22 mouse cellular contexts compared by ENCODE assay signal in the genomic region with DNA sequence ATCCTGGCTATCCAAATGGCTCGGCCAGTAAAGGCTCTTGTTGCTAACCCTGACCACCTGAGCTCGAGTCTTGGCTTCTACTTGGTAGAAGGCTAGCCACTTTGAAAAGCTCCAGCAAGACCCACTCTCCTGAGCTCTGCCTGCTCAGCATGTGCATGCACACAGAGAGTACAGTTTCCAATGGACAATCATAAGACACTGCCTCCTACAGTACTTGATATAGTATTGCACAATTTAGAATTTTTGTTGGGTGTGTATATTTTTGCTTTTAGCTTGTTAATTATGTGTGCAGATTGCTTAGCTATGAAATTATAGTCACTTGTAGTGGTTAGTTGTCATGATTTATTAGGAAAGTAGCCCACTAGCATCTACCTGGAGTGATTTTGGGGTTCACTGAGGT. TPM values are rescaled to one million over a fixed set of nuclear protein-coding genes. Genes with fewer than 3 reads are reported as not detected.
DNase-seq lines count a peak whose midpoint lies in the region; ATAC-seq and TF ChIP-seq lines count a peak whose summit lies in the region.
"Had no signal": no experiment of that assay in that cellular context is flagged by ENCODE, and none has a peak within 500 bp of the region (broad histone marks: within the 10 kb centered on the region; RNA-seq: fewer than 3 reads in every experiment).

No protein-coding gene starts in this region.

- no peak overlapping the region for H3K4me3 ChIP-seq in kidney, postnatal 0 days (replicated peaks; ENCODE audit: low read depth, low read length)
- no peak overlapping the region for H3K4me3 ChIP-seq in midbrain, postnatal 0 days (ENCODE audit: low read depth, low read length)
- H3K4me3 ChIP-seq in midbrain, embryonic 13.5 days (replicated peaks) = no peak overlapping the region
- H3K4me3 ChIP-seq in embryonic fibroblast, embryonic 13.5 days (ENCODE audit: insufficient read depth, low read length) = no peak overlapping the region
- H3K4me3 ChIP-seq: embryonic facial prominence, embryonic 10.5 days; erythroblast, embryonic 14.5 days; heart, embryonic 12.5 days; hindbrain, embryonic 13.5 days; kidney, embryonic 15.5 days; lung, embryonic 15.5 days; myocyte had no signal

- no peaks in the 10 kb centered on the region for H3K27me3 ChIP-seq in kidney, postnatal 0 days (ENCODE audit: insufficient read depth, low read length)
- no peaks in the 10 kb centered on the region for H3K27me3 ChIP-seq in midbrain, postnatal 0 days (ENCODE audit: insufficient read depth, low read length)
- H3K27me3 ChIP-seq in midbrain, embryonic 13.5 days = no peaks in the 10 kb centered on the region
- H3K27me3 ChIP-seq: heart, embryonic 12.5 days; hindbrain, embryonic 13.5 days; kidney, embryonic 15.5 days; lung, embryonic 15.5 days had no signal

- no peak for DNase-seq in kidney, postnatal 0 days (ENCODE audit: low spot score)
- no peak for DNase-seq in kidney, postnatal 36 days
- DNase-seq in midbrain, postnatal 0 days (ENCODE audit: low spot score) = no peak
- DNase-seq in frontal cortex, postnatal 36 days (ENCODE audit: low spot score in 2 of 2) = no peak
- no peak for DNase-seq in cerebellum, adult 11 months
- DNase-seq: adrenal gland, postnatal 14 days; cerebellum, adult 18-20 months; cerebellum, postnatal 36 days; heart, postnatal 14 days; layer of hippocampus, postnatal 36 days; midbrain, embryonic 14.5 days had no signal

- TF ChIP-seq POLR2A in embryonic fibroblast, embryonic 13.5 days (IDR thresholded peaks at IDR 0.05; ENCODE audit: low read depth, low read length) = no peak

- no peaks in the 10 kb centered on the region for H3K9me3 ChIP-seq in kidney, postnatal 0 days (replicated peaks; ENCODE audit: low read length)
- H3K9me3 ChIP-seq in midbrain, postnatal 0 days (ENCODE audit: low read length) = no peaks in the 10 kb centered on the region
- H3K9me3 ChIP-seq in midbrain, embryonic 13.5 days = no peaks in the 10 kb centered on the region
- H3K9me3 ChIP-seq: embryonic facial prominence, embryonic 10.5 days; heart, embryonic 12.5 days; hindbrain, embryonic 13.5 days; kidney, embryonic 15.5 days; lung, embryonic 15.5 days had no signal

- ATAC-seq in kidney, postnatal 0 days (replicated peaks; ENCODE audit: low FRiP score, low read depth) = no peak
- no peak for ATAC-seq in midbrain, postnatal 0 days (ENCODE audit: low FRiP score)
- no peak for ATAC-seq in midbrain, embryonic 13.5 days
- ATAC-seq: forebrain, embryonic 14.5 days had no signal

- 65% methylated on average over 2 of the region's 2 CpGs for WGBS in kidney, postnatal 0 days
- 86% methylated on average over 2 of the region's 2 CpGs for WGBS in midbrain, postnatal 0 days
- 87% methylated on average over 2 of the region's 2 CpGs for WGBS in midbrain, embryonic 13.5 days

- H3K36me3 ChIP-seq in kidney, postnatal 0 days (ENCODE audit: insufficient read depth, low read length) = peaks cover 50% of the 10 kb centered on the region
- peaks cover 67% of the 10 kb centered on the region for H3K36me3 ChIP-seq in midbrain, postnatal 0 days (ENCODE audit: insufficient read depth, low read length)
- H3K36me3 ChIP-seq in midbrain, embryonic 13.5 days = peaks cover 80% of the 10 kb centered on the region

- H3K4me1 ChIP-seq in kidney, postnatal 0 days (replicated peaks; ENCODE audit: insufficient read depth, low read length) = no peaks in the 10 kb centered on the region
- H3K4me1 ChIP-seq in midbrain, postnatal 0 days (ENCODE audit: insufficient read depth, low read length) = no peaks in the 10 kb centered on the region
- no peaks in the 10 kb centered on the region for H3K4me1 ChIP-seq in midbrain, embryonic 13.5 days (replicated peaks)
- H3K4me1 ChIP-seq in embryonic fibroblast, embryonic 13.5 days (ENCODE audit: control insufficient read depth, insufficient read depth, low read length) = peaks cover 5% of the 10 kb centered on the region
- H3K4me1 ChIP-seq: embryonic facial prominence, embryonic 10.5 days; hindbrain, embryonic 13.5 days; kidney, embryonic 15.5 days; lung, embryonic 15.5 days had no signal

- H3K27ac ChIP-seq in kidney, postnatal 0 days = no peak overlapping the region
- no peak overlapping the region for H3K27ac ChIP-seq in midbrain, postnatal 0 days (ENCODE audit: low read depth, low read length)
- H3K27ac ChIP-seq in midbrain, embryonic 13.5 days = no peak overlapping the region
- H3K27ac ChIP-seq in embryonic fibroblast, embryonic 13.5 days (ENCODE audit: insufficient read depth, low read length) = peak overlapping the region; percentile 90
- H3K27ac ChIP-seq: embryonic facial prominence, embryonic 10.5 days; hindbrain, embryonic 13.5 days; kidney, embryonic 15.5 days; lung, embryonic 15.5 days had no signal

- H3K9ac ChIP-seq in kidney, postnatal 0 days (ENCODE audit: low read depth, low read length) = no peak overlapping the region
- no peak overlapping the region for H3K9ac ChIP-seq in midbrain, postnatal 0 days (replicated peaks; ENCODE audit: low read length, poor library complexity, severe bottlenecking)
- no peak overlapping the region for H3K9ac ChIP-seq in midbrain, embryonic 13.5 days (replicated peaks)
- H3K9ac ChIP-seq: heart, embryonic 12.5 days; hindbrain, embryonic 13.5 days; kidney, embryonic 15.5 days; lung, embryonic 15.5 days had no signal

- H3K4me2 ChIP-seq in kidney, postnatal 0 days (ENCODE audit: low read length) = no peak overlapping the region
- no peak overlapping the region for H3K4me2 ChIP-seq in midbrain, postnatal 0 days (ENCODE audit: low read depth, low read length, poor library complexity, severe bottlenecking)
- H3K4me2 ChIP-seq in midbrain, embryonic 13.5 days (replicated peaks) = no peak overlapping the region
- H3K4me2 ChIP-seq: heart, embryonic 12.5 days; hindbrain, embryonic 13.5 days; kidney, embryonic 15.5 days; liver, embryonic 11.5 days; lung, embryonic 15.5 days had no signal

- peak; percentile 23; the same call in 1 of the 2 replicates for TF ChIP-seq CTCF in kidney, postnatal 0 days (IDR thresholded peaks at IDR 0.05; ENCODE audit: low read depth)
- TF ChIP-seq CTCF in midbrain, postnatal 0 days (IDR thresholded peaks at IDR 0.05) = peak; percentile 18
- TF ChIP-seq CTCF in embryonic fibroblast, embryonic 13.5 days (IDR thresholded peaks at IDR 0.05; ENCODE audit: borderline replicate concordance, insufficient read depth, low read length) = no peak

RNA-seq across cellular contexts. Expression of a gene that starts 12.4 kb away (rescaled TPM):
- 373 and 405 TPM in 2 replicates for polyA plus RNA-seq in kidney, postnatal 0 days (2015; fragmentation: Nextera tagmentation; extraction: Ambion mirVana)
- 293 and 374 TPM in 2 replicates for total RNA-seq in midbrain, postnatal 0 days (2014; rRNA removed)
- polyA plus RNA-seq in midbrain, postnatal 0 days (2015; fragmentation: Nextera tagmentation; extraction: Ambion mirVana) = 776 and 856 TPM in 2 replicates
- polyA plus RNA-seq in midbrain, embryonic 13.5 days (2015; fragmentation: Nextera tagmentation; extraction: Ambion mirVana) = 621 and 667 TPM in 2 replicates
- polyA plus RNA-seq in embryonic fibroblast, embryonic 13.5 days (2011; ENCODE audit: insufficient read length, low read depth, missing spikeins) = 498 and 600 TPM in 2 replicates

RNA-seq across cellular contexts. Expression of a gene that starts 27.4 kb away (rescaled TPM):
- 176 and 185 TPM in 2 replicates for polyA plus RNA-seq in kidney, postnatal 0 days (2015; fragmentation: Nextera tagmentation; extraction: Ambion mirVana)
- total RNA-seq in midbrain, postnatal 0 days (2014; rRNA removed) = 560 and 573 TPM in 2 replicates
- polyA plus RNA-seq in midbrain, postnatal 0 days (2015; fragmentation: Nextera tagmentation; extraction: Ambion mirVana) = 839 and 943 TPM in 2 replicates
- 314 and 332 TPM in 2 replicates for polyA plus RNA-seq in midbrain, embryonic 13.5 days (2015; fragmentation: Nextera tagmentation; extraction: Ambion mirVana)
- polyA plus RNA-seq in embryonic fibroblast, embryonic 13.5 days (2011; ENCODE audit: insufficient read length, low read depth, missing spikeins) = 134 and 137 TPM in 2 replicates
